Mouse (Mus musculus) myocyte (in vitro differentiated cells): ENCODE data around the gene Nek8. TPM values are rescaled to one million over a fixed set of nuclear protein-coding genes. Genes with fewer than 3 reads are reported as not detected.

ENCODE experiments used
- H3K27me3 ChIP-seq: one replicate; pipeline ENCODE4 v1.6.1; 2011; ENCODE audit not compliant: control insufficient read depth, insufficient read depth, insufficient read length
- H3K36me3 ChIP-seq: one replicate; pipeline ENCODE4 v1.6.1; 2011; ENCODE audit not compliant: control insufficient read depth, insufficient read depth
- H3K4me2 ChIP-seq: one replicate; pipeline ENCODE4 v1.6.1; 2011; ENCODE audit warnings: low read depth, control low read depth
- H3K4me3 ChIP-seq: one replicate; pipeline ENCODE4 v1.5.1; 2011; ENCODE audit warnings: mild to moderate bottlenecking, control low read depth, moderate library complexity
- H3K79me2 ChIP-seq: one replicate; pipeline ENCODE4 v1.6.1; 2011; ENCODE audit not compliant: control insufficient read depth, insufficient read depth
- H3ac ChIP-seq: one replicate; pipeline ENCODE4 v1.6.1; 2011; ENCODE audit not compliant: control insufficient read depth, insufficient read length
- CEBPB ChIP-seq: IDR thresholded peaks from 2 replicates; pipeline ENCODE4 v1.6.1; 2011; ENCODE audit warnings: mild to moderate bottlenecking, moderate library complexity; ENCODE audit not compliant: poor library complexity, insufficient read depth, severe bottlenecking
- E2F4 ChIP-seq: IDR thresholded peaks from one replicate; pipeline ENCODE4 v1.6.1; 2011; ENCODE audit warnings: mild to moderate bottlenecking, control low read depth, moderate library complexity; ENCODE audit not compliant: insufficient read depth
- MAX ChIP-seq: IDR thresholded peaks from one replicate; pipeline ENCODE4 v1.6.1; 2011; ENCODE audit warnings: low read depth, mild to moderate bottlenecking, control low read depth
- MYOD1 ChIP-seq, 3 experiments: IDR thresholded peaks; one replicate each; pipeline ENCODE4 v1.6.1; 2011; ENCODE audit warnings: control low read depth in 2 of 3, low read depth in 2 of 3, mild to moderate bottlenecking in 2 of 3, moderate library complexity in 1 of 3; ENCODE audit not compliant: insufficient read length in 2 of 3, control insufficient read depth in 1 of 3
- MYOG ChIP-seq, 3 experiments: IDR thresholded peaks; one replicate each; pipeline ENCODE4 v1.6.1; 2011; ENCODE audit warnings: control low read depth in 2 of 3, low read depth in 2 of 3, mild to moderate bottlenecking in 2 of 3; ENCODE audit not compliant: insufficient read length in 2 of 3, control insufficient read depth in 1 of 3, insufficient read depth in 1 of 3
- POLR2A ChIP-seq: IDR thresholded peaks from one replicate; pipeline ENCODE4 v1.6.1; 2011; ENCODE audit warnings: low read depth, mild to moderate bottlenecking, control low read depth, moderate library complexity; ENCODE audit not compliant: insufficient read length
- POLR2AphosphoS2 ChIP-seq: IDR thresholded peaks from one replicate; pipeline ENCODE4 v1.6.1; 2011; ENCODE audit warnings: low read depth, control low read depth; ENCODE audit not compliant: insufficient read length
- REST ChIP-seq: IDR thresholded peaks from one replicate; pipeline ENCODE4 v1.6.1; 2011; ENCODE audit warnings: mild to moderate bottlenecking, control low read depth, moderate library complexity; ENCODE audit not compliant: insufficient read depth, insufficient read length
- SRF ChIP-seq: IDR thresholded peaks from one replicate; pipeline ENCODE4 v1.6.1; 2011; ENCODE audit warnings: low read depth; ENCODE audit not compliant: control insufficient read depth, insufficient read length
- TCF12 ChIP-seq: IDR thresholded peaks from one replicate; pipeline ENCODE4 v1.6.1; 2011; ENCODE audit warnings: mild to moderate bottlenecking, control low read depth; ENCODE audit not compliant: poor library complexity, insufficient read depth, severe bottlenecking
- TCF3 ChIP-seq: IDR thresholded peaks from one replicate; pipeline ENCODE4 v1.6.1; 2011; ENCODE audit warnings: low read depth, control low read depth; ENCODE audit not compliant: insufficient read length
- USF1 ChIP-seq: IDR thresholded peaks from one replicate; pipeline ENCODE4 v1.6.1; 2011; ENCODE audit warnings: low read depth, mild to moderate bottlenecking, control low read depth, moderate library complexity
- polyA plus RNA-seq: library from polyadenylated mRNA; unstranded; fragments of >200 nt; fragmentation: generic; extraction: Trizol; gene quantifications from one replicate; pipeline ENCODE4 v1.2.1, GENCODE M21; 2012; ENCODE audit warnings: missing spikeins

Nek8 gene
- 9.6 TPM for polyA plus RNA-seq

DNA sequence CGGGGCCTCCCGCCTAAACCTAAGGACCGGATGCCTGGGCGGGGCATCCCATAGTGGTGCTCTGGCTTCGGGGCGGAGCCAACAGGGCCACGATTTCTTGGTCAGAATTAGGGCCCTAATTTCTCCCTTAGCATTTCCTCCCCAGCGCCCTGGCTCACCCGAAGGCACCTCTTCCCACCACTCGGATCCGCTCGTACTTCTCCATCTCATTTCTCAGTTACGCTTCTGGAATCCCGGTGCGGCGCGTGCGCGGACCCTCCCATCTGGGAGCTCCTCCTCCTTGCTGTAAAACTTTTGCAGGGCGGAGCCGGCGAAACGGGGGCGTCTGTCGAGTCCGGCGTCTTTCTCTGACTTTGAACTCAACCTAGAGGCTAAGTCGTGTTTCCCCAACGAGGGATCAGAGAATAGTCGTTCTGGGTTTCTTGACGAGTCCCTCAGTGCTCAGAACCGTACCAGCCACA lies at the start of gene Nek8, which contains the start of gene Tlcd1:
TSS of gene Nek8 (minus strand) at position 274 of the 461 bp plus-strand sequence.
TSS of gene Tlcd1 (plus strand) at position 310 of the 461 bp plus-strand sequence.
- TF ChIP-seq MAX (no peak), POLR2A (peak; percentile 39), CEBPB (no peak), POLR2AphosphoS2 (peak; percentile 29), REST (no peak), MYOG (IDR thresholded peaks at IDR 0.05; ENCODE audit: control insufficient read depth in 1 of 3, insufficient read depth in 1 of 3, insufficient read length in 2 of 3, low read depth in 2 of 3) (no peak), E2F4 (no peak), MYOD1 (IDR thresholded peaks at IDR 0.05; ENCODE audit: control insufficient read depth in 1 of 3, insufficient read length in 2 of 3, low read depth in 2 of 3) (no peak), TCF3 (no peak), TCF12 (no peak), USF1 (no peak), SRF (no peak)
- no peaks in the 10 kb centered on the region for H3K27me3 ChIP-seq
- H3K4me3 ChIP-seq: peak within 1 kb of the TSS; percentile 62
- H3K4me2 ChIP-seq: peak within 1 kb of the TSS; percentile 99
- peaks cover 8% of the 10 kb centered on the region for H3K79me2 ChIP-seq
- H3K36me3 ChIP-seq: peaks cover 21% of the 10 kb centered on the region
- no peak within 1 kb of the TSS for H3ac ChIP-seq

DNA sequence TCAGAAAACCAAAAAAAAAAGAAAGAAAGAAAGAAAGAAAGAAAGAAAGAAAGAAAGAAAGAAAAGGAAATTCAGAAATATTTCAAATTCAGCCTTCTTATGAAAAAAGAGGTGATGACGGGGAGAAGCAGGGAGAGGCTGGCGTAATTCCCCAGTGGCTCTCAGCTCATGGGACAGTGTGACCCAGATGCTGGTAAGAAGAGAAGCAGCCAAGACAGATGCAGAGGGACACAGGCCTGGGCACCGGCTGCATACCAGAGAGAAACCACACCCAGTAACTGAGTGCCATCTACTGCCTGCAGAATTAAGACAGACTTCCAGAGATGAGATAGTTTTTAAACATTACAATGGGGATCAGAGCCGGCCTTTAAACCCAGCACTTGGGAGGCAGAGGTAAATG lies 47.1 kb upstream of the Nek8 start:
- Histone ChIP-seq H3K36me3 (peaks cover 93% of the 10 kb centered on the region), H3ac (no peak overlapping the region), H3K4me3 (no peak overlapping the region), H3K4me2 (no peak overlapping the region), H3K27me3 (no peaks in the 10 kb centered on the region), H3K79me2 (no peaks in the 10 kb centered on the region)
- no peak for TF ChIP-seq POLR2AphosphoS2
- TF ChIP-seq MYOG (IDR thresholded peaks at IDR 0.05; ENCODE audit: control insufficient read depth in 1 of 3, insufficient read depth in 1 of 3, insufficient read length in 2 of 3, low read depth in 2 of 3): no peak
- TF ChIP-seq REST: no peak

DNA sequence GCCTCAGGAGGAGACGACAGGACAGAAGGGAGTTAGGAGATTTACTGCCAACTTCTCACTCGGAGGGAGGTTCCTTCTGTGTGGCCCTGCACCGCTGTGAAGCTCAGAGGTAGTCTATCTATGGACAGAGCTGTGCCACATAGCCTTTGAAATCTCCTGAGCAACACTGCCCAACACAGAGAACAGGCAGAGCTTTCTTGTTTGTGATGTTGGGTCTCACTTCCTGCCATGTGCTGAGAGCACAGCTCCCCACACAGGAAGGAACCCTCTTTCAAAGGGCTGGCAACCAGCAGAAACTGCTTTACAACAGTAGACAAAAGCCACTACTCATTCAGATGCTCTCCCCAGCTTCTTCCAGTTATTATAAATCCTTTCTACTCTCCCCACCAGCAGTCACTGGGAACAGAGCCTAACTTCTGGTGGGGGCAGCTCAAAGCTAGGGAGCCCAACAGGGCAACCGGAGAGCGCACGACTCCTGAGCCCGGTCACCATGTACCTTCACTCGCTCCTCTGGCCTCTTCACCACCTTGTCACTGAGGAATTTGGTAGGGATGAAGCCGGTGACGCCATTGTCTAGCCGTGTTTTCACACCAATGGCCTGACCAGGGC lies 39.3 kb upstream of the Nek8 start:
- TF ChIP-seq MYOD1 (IDR thresholded peaks at IDR 0.05; ENCODE audit: control insufficient read depth in 1 of 3, insufficient read length in 2 of 3, low read depth in 2 of 3): no peak
- TF ChIP-seq TCF12: no peak
- TF ChIP-seq SRF: no peak
- no peak for TF ChIP-seq POLR2A
- TF ChIP-seq USF1: no peak
- no peak for TF ChIP-seq REST
- no peak for TF ChIP-seq MYOG (IDR thresholded peaks at IDR 0.05; ENCODE audit: control insufficient read depth in 1 of 3, insufficient read depth in 1 of 3, insufficient read length in 2 of 3, low read depth in 2 of 3)
- no peak for TF ChIP-seq POLR2AphosphoS2
- no peak for TF ChIP-seq TCF3
- no peak for TF ChIP-seq CEBPB
- TF ChIP-seq MAX: no peak
- no peak for TF ChIP-seq E2F4
- no peaks in the 10 kb centered on the region for H3K79me2 ChIP-seq
- no peak overlapping the region for H3ac ChIP-seq
- H3K4me2 ChIP-seq: no peak overlapping the region
- H3K4me3 ChIP-seq: no peak overlapping the region
- peaks cover 94% of the 10 kb centered on the region for H3K36me3 ChIP-seq
- no peaks in the 10 kb centered on the region for H3K27me3 ChIP-seq

DNA sequence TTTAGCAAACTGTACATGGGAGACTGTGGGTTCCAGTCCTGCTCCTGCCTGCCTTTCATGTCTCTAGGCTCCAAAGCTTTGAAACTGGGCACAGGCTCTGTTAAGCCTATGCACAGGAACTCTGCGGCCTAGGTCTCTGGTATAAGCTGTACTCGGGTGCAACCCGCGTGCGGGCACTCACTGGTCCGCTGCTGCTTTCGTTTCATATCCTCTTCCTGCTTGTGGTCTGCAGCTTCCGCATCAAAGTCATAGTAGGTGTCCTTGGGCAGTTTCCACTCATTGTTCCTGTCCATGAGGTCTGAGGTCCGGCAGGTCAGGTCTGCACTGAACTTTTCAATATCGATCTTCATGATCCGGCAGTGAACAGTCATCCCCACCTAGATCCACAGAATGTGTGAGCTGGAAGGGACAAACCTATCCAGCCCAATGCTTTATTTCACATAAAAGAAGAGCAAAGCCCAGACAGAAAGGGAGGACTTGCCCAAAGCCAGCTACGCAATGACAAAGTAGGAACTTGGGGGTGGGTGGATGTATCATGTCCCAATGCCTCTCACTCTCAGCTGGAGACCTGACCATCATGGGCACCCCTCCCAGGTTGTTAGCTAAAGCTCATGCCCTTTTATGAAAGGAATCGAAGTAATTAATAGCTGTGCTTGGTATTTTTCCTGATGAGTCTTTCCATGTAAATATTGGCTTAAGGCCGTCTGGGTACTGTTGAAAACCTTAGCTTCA lies 36.8 kb upstream of the Nek8 start:
- H3K36me3 ChIP-seq: peaks cover 82% of the 10 kb centered on the region
- H3K4me2 ChIP-seq: no peak overlapping the region
- no peak for TF ChIP-seq SRF
- no peak for TF ChIP-seq TCF12
- TF ChIP-seq USF1: no peak
- no peak for TF ChIP-seq E2F4
- TF ChIP-seq POLR2AphosphoS2: no peak
- no peak for TF ChIP-seq MYOD1 (IDR thresholded peaks at IDR 0.05; ENCODE audit: control insufficient read depth in 1 of 3, insufficient read length in 2 of 3, low read depth in 2 of 3)
- TF ChIP-seq POLR2A: no peak
- TF ChIP-seq REST: no peak
- TF ChIP-seq MYOG (IDR thresholded peaks at IDR 0.05; ENCODE audit: control insufficient read depth in 1 of 3, insufficient read depth in 1 of 3, insufficient read length in 2 of 3, low read depth in 2 of 3): no peak
- TF ChIP-seq MAX: no peak
- TF ChIP-seq TCF3: no peak
- TF ChIP-seq CEBPB: no peak
- no peaks in the 10 kb centered on the region for H3K27me3 ChIP-seq
- no peak overlapping the region for H3K4me3 ChIP-seq
- H3K79me2 ChIP-seq: no peaks in the 10 kb centered on the region
- H3ac ChIP-seq: no peak overlapping the region
